Mouse (Mus musculus): ENCODE results near the gene Anapc2. TPM values are rescaled to one million over a fixed set of nuclear protein-coding genes. Genes with fewer than 3 reads are reported as not detected.

Gene Anapc2
- total RNA-seq, 2 experiments from 2014 or later: 38.4 to 40.7 TPM

DNA sequence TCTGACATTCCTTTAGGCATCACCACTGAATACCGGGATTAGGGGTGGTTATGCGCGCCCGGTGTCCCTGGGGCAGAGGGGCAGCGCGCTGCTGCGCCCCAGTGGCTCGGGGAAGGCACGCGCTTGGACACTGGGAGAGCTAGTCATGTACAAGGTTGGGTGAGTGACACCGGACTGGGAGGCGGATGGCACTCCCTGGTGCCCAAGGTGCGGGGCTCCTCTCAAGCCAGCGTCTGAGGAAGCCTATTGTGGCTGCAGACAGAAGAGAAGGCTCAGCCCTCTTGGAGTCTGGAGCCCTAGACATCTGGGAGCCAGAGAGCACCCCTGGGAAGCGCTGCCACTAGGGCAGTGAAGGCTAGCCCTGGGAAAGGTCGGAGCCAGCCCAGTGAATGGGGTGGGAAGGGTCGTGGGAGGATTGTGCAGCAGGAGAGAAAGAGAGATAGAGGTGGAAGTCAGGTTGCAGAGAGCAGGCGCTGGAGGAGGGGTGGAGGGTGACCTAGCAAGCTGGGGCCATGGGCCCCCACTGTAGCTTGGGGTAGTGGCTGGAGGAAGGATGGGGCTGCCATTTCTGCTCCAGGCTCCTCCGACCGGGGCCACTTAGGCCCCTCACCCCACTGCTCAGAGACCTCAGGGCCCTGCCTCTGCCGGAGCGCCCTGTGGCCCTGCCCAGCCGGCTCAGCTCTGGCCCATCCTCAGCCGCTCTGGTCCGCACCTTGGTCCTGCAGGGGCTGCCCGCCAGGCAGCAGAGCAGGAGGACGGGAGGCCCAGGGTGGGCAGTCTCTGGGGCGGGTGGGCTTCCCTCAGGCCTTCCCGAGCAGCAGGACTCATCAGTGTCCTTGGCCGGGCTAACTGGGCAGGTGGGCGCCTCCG lies 19.1 kb downstream of the Anapc2 start:
- DNase-seq (ENCODE audit: low spot score): no peak
- intact Hi-C loops (cut with DNase I): loop anchor here (2.0 to 5.0 kb wide), 2 partner anchors 13 to 64 kb away; no protein-coding TSS in a partner anchor

DNA sequence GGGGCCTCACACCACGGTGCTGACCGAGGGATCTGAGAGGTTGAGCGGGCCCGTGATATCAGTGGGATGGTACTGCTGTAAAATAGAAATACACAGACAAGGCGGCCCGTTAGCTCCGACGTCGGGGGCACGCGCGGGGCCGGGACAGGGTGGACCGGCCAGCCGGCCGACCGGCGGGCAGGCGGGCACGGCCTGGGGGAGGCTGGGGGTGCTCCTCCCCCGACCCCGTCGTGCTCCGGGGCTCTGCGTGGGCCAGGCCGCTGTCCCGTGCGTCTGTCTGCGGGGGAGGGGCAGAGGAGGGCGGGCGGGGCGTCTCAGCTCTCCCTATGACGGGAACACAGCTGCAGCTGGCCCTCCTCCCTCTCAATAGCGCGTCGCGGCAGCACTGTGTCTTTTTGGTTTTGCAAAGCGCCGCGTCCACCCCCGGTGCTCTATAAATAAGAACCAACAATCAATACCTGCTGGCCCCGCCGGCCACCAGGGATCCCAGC lies 19.8 kb downstream of the Anapc2 start:
- intact Hi-C loops (cut with DNase I): loop anchor here (2.0 to 5.0 kb wide), 2 partner anchors 13 to 65 kb away; no protein-coding TSS in a partner anchor
- no peak for DNase-seq (ENCODE audit: low spot score)

DNA sequence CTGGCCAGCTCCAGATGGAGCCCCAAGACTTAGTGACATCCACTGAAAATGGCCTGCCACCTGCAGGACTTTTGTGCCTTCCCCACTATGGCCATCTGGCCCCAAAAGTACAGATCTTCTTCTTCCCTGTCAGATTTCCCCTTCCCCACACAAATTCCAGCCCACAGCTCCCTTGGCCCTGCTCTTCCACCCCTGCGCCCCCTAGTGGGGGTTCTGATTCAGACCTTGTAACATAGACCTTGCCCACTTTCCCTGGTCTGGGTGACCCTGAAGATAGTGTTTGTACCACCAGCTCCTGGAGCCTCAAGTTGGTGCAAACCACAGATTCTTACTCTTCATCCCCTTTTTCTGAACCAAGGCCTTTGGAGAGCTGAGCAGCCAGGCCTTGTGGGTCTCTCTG lies 20.6 kb downstream of the Anapc2 start:
- DNase-seq (ENCODE audit: low spot score): peak; percentile 54
- intact Hi-C loops (cut with DNase I): loop anchor here (2.0 to 5.0 kb wide), 2 partner anchors 14 to 66 kb away; no protein-coding TSS in a partner anchor

DNA sequence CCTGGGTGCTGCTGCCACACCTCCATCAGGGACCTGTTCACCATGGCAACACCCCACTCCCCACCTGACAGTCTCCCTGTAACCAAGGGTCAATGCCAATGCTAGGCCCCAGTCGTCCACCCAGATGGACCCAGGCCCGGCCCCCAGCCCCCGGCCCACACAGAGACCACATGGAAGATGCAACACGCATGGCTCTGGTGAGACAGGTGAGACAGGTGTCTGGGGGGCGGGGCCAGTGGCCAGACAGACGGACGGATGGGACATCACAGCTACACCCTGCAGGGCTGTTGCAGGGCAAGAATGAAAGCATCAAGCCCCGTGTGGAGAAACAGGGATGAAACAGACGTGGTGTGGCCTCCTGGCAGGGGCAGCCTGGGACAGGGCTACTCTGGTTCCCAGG lies 21.4 kb downstream of the Anapc2 start:
- DNase-seq (ENCODE audit: low spot score): no peak
- intact Hi-C loops (cut with DNase I): loop anchor here (2.0 to 5.0 kb wide), 2 partner anchors 15 to 66 kb away; no protein-coding TSS in a partner anchor

DNA sequence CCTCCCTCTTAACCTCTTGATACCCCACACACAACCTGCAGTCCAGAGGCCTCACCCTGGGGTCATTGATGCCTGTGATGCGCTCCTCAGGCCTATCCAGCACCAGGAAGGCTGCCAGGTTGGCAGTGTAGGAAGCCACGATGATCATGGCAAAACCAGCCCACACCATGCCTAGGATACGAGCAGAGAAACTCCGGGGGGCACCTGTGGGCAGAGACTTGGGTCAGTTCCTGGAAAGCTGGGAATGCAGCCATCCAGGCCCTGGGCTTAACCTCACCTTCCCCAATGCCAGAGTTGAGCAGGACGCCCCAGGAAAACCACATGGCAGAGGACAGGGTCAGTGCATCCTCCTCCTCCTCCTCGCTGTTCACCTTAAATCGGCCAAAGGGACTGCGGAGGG lies 24.8 kb downstream of the Anapc2 start:
- intact Hi-C loops (cut with DNase I): no loop called here
- no peak for DNase-seq (ENCODE audit: low spot score)

DNA sequence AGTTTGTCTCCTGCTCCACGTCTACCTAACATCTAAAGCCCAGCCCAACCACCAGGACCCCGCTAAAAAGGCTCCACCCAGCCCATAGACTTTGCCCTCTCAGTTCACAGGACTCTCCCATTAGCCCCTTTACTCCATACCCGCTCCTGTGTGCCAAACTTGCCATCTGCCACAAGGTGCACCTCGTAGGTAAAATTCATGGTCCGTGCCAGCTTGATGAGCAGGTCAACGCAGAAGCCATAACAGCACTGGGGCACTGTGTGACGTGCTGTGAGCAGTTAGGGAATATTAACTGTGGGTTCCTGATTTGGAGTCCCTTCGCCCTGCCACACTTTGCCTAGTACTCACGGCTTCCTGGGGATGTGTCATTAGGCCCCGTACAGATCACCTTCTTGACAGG lies 25.8 kb downstream of the Anapc2 start:
- no peak for DNase-seq (ENCODE audit: low spot score)
- intact Hi-C loops (cut with DNase I): no loop called here

DNA sequence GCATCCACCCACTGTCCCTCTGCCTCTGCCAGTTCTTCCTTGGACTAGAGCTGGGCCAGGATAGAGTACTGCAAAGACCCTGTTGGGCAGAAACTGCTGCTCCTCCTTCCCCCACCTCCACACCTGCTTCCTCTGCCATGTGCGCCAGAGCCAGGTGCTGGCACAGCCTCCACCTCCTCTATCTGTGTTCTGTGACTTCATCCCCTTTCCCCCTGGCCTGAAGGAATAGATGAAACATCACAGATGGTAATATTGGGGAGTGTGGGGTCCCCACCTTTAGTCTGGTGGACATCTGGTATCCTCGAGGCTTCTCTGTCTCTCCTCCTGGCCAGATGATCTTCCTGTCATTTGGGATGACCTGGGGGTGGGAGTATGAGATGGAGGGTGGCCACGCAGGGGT lies 31.2 kb downstream of the Anapc2 start:
- intact Hi-C loops (cut with DNase I): no loop called here
- no peak for DNase-seq (ENCODE audit: low spot score)

DNA sequence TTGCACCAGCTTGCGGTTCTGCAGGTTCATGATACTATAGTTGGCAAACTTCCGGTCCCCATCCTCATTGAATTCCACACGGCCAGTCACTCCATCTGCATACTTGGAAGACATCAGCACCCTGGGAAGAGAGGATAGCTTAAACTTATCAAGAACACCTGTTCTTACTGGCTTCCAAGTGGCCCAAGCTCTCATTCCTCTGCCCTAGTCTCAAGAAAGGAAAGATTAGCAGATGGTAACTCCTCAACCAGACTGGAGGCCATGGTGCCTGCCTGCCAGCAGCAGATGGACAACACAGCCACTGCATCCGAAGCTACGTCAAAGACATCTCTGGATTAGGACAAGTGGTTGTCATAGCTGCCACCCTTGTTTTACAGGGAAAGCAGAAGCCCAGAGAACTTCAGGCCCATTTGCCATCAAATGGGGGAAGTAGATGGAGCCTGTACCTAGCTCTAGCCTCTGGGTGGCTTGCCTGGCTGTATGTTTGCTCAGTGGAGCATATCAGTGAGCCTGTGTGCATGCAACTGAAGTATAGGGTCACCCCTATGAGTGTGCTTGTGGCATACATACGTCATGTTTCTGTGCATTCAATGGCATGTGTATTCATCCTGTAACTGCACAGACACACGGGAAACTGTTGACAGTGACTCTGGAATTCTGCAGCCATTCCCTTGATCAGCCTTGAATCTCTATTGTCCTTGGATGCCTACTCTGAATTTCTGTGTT lies 31.8 kb downstream of the Anapc2 start:
- intact Hi-C loops (cut with DNase I): no loop called here
- DNase-seq (ENCODE audit: low spot score): no peak

DNA sequence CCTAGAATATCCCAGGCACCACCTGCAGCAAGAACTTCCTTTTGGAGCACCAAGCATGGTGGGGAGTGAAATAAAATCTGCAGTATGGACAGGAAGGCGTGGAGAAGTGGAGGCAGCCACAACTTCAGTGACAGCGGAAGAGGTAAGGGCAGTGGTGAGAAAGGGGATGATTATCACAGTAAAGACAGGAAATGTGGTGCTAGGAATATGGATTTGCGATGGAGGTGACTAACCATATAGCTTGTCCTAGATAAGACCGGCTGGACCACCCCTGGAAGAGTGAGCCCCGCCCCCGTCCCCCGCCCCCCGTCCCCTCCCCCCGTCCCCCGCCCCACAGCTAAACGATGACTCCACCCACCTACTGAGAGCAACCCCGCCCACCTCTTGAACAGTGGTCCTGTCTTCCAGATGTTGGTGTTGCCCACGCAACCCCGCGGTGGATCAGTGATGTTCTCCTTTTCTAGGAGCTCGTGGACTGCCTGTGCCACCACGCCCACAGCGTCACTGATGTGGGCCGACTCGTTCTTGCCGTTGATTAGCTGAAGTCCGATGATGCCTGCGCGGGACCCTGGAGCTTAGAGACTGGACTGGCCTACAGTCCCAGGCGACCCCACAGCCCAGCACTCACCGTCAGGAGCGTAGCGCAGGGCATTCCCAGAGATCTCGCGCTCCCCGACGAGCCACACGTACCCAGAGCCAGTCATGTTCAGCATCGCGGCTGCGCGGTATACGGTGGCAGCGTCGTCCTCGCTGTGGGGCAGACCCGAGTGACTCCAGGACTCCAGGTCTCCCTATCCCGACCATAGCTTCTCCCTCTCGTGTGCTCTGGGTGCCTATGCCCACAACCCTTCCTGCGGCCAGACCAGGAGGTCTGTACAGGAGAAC lies 32.6 kb downstream of the Anapc2 start:
- no peak for DNase-seq (ENCODE audit: low spot score)
- intact Hi-C loops (cut with DNase I): no loop called here

DNA sequence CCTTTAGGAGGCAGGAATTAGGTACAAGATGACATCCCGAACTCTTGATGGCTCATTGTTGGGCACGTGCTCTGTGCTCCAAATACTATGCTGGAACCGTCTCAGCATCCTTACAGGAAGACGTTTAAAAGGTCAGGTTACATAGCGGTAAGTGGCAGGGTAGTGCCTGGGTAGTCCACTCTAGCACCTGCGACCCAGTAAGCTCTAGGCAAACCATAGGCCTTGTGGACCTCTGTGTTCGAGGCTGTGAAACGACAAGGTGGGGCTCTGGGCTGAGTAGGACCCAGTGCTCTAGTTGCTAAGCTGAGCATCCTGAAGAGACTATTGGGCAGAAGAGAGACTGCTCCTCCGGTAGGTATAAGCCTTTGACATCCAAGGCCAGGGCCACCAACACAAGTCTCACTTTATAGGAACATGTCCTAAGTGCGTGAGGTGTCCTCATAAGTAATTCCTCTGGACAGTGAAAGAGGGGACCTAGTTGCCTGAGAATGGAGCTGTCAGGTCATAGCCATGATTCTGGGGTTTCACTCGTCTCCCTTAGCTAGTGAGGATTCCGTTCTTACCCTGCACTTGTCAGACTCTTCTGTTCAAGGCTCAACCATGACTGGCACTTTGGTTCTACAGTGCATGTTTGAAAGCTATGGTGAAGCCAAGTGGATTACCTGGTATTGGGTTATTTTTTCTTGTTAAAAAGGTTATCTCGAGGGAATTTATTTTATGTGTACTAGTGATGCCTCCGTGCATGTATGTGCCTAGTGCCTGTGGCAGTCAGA lies 33.5 kb downstream of the Anapc2 start:
- intact Hi-C loops (cut with DNase I): no loop called here
- DNase-seq (ENCODE audit: low spot score): no peak

DNA sequence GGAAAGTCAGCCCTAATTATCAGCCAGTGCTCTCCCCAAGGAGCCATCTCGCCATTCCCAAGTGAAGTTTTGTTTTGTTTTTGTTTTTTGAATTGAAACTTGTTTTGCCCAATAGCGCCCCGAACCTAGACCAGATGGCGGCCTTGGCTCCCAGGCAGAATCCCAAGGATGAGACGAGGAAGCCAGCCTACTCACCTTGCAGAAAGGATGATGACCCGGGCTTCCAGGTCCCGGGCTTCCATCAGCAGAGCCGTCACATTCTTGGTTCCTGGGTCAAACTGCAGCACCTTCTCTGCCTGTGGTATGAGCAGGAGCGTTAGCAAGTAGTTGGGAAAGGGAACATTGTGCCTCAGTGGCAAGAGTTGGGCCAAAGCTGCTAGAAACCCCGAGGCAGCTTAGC lies 37.9 kb downstream of the Anapc2 start:
- DNase-seq (ENCODE audit: low spot score): no peak
- intact Hi-C loops (cut with DNase I): no loop called here

DNA sequence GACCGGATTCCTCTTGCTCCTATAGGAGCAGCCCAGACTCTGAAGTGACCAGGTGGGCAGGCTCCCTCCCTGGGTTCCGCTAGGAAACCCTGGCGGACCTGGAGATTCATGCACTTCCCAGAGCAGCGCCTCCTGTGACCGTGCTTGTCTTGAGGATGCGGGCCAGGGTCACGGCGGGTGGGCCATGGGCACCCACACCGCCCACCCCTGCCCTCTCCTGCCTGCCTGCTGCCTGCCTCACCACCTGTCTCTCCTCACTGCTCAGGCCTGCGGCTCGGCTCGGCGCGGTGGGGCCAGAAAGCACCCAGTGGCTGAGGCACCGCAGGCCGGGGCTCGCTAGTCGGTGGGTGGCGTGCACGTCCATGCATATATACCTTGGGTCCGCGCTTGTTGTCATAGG lies 38.7 kb downstream of the Anapc2 start:
- intact Hi-C loops (cut with DNase I): no loop called here

DNA sequence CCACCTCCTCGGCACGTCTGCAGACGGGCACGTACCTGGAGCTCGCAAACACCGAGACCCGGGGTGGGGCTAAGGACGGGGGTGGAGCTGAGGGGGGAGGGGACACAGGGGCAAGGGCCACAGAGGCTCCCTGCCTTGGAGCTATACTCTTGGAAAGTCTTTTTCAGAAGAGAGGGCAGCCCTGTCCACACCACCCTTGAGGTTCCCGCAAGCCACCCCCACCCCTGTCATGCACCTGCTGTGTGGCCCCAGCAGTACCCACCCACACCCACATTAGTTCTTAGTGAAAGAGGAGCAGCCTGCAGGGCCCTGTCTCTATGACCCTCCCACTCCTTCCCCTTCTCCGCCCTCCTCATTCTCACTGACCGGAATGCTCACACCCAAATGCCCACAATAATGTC lies 39.2 kb downstream of the Anapc2 start:
- intact Hi-C loops (cut with DNase I): no loop called here
- no peak for DNase-seq (ENCODE audit: low spot score)

More for the DNA sequence above, 38.7 kb downstream of the Anapc2 start:
- DNase-seq (ENCODE audit: low spot score): no peak

DNA sequence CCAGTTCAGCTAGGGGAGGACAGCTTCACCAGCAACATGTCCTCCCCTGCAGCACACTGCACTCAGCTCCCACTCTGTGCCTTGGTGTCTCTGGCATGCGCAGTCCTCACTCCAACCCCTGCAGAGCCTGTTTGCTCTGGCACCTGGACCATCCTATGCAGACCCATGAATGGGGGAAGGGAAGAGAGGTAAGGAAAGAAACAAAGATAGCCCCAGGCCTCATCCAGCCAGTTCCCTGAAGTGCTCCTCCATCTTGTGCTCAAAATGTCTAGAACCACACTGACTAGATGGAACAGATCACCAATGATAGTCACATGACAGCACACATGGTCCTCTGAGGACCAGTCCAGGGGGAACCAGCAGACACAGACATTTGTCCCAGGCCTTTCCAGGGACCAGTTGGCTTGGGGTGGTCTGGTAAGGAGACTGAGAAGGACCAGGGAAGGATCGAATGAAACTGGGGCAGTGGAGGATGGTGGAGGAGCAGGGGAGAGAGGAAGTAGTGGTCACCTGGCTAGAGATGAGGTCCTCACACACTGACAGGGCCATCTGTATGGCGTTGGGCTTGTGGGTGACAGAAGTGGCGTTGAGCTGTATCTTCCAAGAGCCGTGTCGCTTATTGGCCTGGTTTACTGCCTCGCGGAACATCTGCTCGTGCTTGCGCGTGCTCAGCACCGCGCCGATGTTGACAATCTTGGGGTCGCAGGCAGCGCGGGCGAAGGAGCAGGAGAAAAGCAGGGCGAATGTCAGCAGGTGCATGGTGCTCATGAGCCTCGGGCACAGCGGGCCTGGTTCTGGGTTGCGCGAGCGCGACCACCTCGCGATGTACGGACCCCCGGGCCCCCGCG lies 46.1 kb downstream of the Anapc2 start:
- DNase-seq (ENCODE audit: low spot score): no peak
- intact Hi-C loops (cut with DNase I): no loop called here

DNA sequence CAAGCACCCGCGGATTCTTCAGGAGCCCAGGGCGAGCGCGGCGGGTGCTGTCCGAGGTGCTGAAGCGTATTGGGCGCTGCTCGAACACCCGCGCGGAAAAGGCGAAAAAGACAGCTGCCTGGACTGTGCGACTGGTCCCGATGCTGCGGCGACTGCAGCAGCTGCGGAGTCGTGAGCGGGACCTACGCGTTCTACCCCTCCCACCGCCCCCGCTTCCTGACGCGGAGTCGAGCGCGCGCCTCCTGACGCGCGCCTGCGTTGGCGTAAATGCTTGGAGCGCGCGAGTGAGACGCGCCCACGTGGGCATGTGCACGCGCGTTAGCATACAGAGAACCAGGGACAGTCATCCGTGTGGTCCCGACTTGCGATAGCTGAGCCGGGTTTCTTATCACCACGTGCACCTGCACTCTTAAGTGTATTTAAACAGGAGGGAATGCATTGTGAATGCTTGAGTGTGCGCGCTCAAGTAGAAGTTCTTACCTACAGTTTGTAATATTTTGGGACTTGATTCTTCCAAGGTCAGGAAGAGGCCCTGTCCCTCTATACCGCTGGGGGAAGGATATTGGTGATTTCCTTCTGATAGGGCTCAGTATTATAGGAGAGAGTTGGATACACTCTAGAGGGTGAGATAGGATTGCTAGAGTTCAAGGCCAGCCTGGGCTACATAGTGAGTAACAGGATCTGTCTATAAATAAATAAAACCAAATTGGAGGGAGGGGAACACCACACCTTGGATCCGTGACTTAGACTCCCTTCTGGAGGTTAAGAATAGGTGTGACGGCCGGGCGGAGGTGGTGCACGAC lies 46.9 kb downstream of the Anapc2 start, which contains the start of gene Grin1:
Grin1 (minus strand) TSS at position 217 of the 803 bp plus-strand sequence.
- intact Hi-C loops (cut with DNase I): no loop called here
- DNase-seq (ENCODE audit: low spot score): no peak

DNA sequence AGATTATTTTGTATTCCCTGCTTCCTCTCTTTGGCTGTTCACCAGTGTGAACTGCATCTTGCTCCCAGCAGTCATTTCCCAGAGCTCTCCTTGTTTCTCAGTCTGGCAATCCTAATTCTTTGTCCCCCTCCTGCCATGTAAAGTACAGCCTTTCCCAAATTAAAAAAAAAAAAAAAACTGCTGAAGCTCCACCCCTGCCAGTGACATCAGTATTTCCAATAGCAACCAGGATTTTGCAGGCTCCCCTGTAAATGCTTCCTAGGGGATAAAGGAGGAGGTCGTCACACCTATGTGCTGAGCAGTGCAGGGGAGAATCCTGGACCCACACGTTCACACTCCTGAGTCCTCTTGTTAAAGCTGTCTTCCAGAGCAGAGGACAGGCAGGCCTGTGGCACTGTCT lies 47.8 kb downstream of the Anapc2 start:
- intact Hi-C loops (cut with DNase I): no loop called here
- DNase-seq (ENCODE audit: low spot score): no peak

DNA sequence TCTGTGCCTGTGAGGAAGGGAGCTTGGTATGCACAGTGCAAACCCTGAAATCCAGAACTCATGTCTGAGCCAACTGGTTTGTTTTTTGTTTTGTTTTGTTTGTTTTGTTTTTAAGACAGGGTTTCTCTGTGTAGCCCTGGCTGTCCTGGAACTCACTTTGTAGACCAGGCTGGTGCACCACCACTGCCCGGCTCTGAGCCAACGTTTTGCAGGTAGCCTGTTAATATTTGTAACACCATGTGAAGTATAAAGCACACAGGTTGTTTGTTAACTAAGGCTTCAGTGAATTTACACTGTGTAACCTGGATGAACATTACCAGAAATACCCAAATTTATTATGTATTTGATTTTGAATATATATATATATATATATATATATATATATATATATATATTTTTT lies 53.8 kb downstream of the Anapc2 start:
- intact Hi-C loops (cut with DNase I): loop anchor here (5.0 kb wide), 1 partner anchor 134 kb away; no protein-coding TSS in a partner anchor
- DNase-seq (ENCODE audit: low spot score): no peak
